Mouse (Mus musculus): ENCODE results near the gene Olfr1298. TPM values are rescaled to one million over a fixed set of nuclear protein-coding genes. Genes with fewer than 3 reads are reported as not detected.

The Olfr1298 gene
- polyA plus RNA-seq (2015; fragmentation: Nextera tagmentation; extraction: Ambion mirVana), result not detected in 2 replicates

- Histone ChIP-seq H3K27me3 (no peaks in the 10 kb centered on the region), H3K36me3 (no peaks in the 10 kb centered on the region), H3K4me3 (no peak within 1 kb of the TSS), H3K27ac (no peak within 1 kb of the TSS), H3K4me1 (replicated peaks) (no peaks in the 10 kb centered on the region), H3K4me2 (no peak within 1 kb of the TSS), H3K9ac (no peak within 1 kb of the TSS), H3K9me3 (no peaks in the 10 kb centered on the region)
- WGBS, result 89% methylated on average over 1 of the region's 1 CpGs
- ATAC-seq (ENCODE audit: low FRiP score), result no peak
These were observed at the start of gene Olfr1298 for GRCm38 (mm10) chr2:111649101-111649500. Gene Olfr1298 (minus strand): TSS chr2:111649201.

- 77% methylated on average over 4 of the region's 4 CpGs for WGBS
- ATAC-seq (ENCODE audit: low FRiP score), result no peak
- no peak within 1 kb of the TSS for H3K4me2 ChIP-seq
- no peak within 1 kb of the TSS for H3K9ac ChIP-seq
- H3K9me3 ChIP-seq, result no peaks in the 10 kb centered on the region
- no peaks in the 10 kb centered on the region for H3K4me1 ChIP-seq (replicated peaks)
- no peaks in the 10 kb centered on the region for H3K27me3 ChIP-seq
- no peaks in the 10 kb centered on the region for H3K36me3 ChIP-seq
- H3K4me3 ChIP-seq, result no peak within 1 kb of the TSS
- H3K27ac ChIP-seq, result no peak within 1 kb of the TSS
These were observed 12.1 kb upstream of the Olfr1298 start, which contains the start of gene Olfr1299 for GRCm38 (mm10) chr2:111661119-111661518. Gene Olfr1299 (plus strand): TSS chr2:111661419.

- H3K27me3 ChIP-seq, result no peaks in the 10 kb centered on the region
- no peaks in the 10 kb centered on the region for H3K9me3 ChIP-seq
- no peak within 1 kb of the TSS for H3K27ac ChIP-seq
- 75% methylated on average over 1 of the region's 1 CpGs for WGBS
- H3K9ac ChIP-seq, result no peak within 1 kb of the TSS
- no peak within 1 kb of the TSS for H3K4me3 ChIP-seq
- no peaks in the 10 kb centered on the region for H3K4me1 ChIP-seq (replicated peaks)
- no peak for ATAC-seq (ENCODE audit: low FRiP score)
- no peak within 1 kb of the TSS for H3K4me2 ChIP-seq
- no peaks in the 10 kb centered on the region for H3K36me3 ChIP-seq
These were observed 22.6 kb downstream of the Olfr1298 start, which contains the start of gene Olfr1297 for GRCm38 (mm10) chr2:111626397-111626796. Gene Olfr1297 (minus strand): TSS chr2:111626497.

Other genes starting within 250 kb of the Olfr1298 start
- gene Olfr1286, start 226.1 kb downstream of the Olfr1298 start, polyA plus RNA-seq (2015; fragmentation: Nextera tagmentation; extraction: Ambion mirVana), result not detected in 2 replicates
- gene Olfr1287, start 200.1 kb downstream of the Olfr1298 start, polyA plus RNA-seq (2015; fragmentation: Nextera tagmentation; extraction: Ambion mirVana), result not detected in 2 replicates
- gene Olfr1288, start 175.1 kb downstream of the Olfr1298 start, polyA plus RNA-seq (2015; fragmentation: Nextera tagmentation; extraction: Ambion mirVana), result not detected in 2 replicates
- not detected in 2 replicates for gene Olfr1289, start 168.4 kb downstream of the Olfr1298 start, polyA plus RNA-seq (2015; fragmentation: Nextera tagmentation; extraction: Ambion mirVana)
- gene Olfr1290, start 155.4 kb downstream of the Olfr1298 start, polyA plus RNA-seq (2015; fragmentation: Nextera tagmentation; extraction: Ambion mirVana), result not detected in 2 replicates
- not detected in 2 replicates for gene Olfr1291-ps1, start 152.0 kb downstream of the Olfr1298 start, polyA plus RNA-seq (2015; fragmentation: Nextera tagmentation; extraction: Ambion mirVana)
- gene Olfr1293-ps, start 124.0 kb downstream of the Olfr1298 start, polyA plus RNA-seq (2015; fragmentation: Nextera tagmentation; extraction: Ambion mirVana), result not detected in 2 replicates
- not detected in 2 replicates for gene Olfr1294, start 108.9 kb downstream of the Olfr1298 start, polyA plus RNA-seq (2015; fragmentation: Nextera tagmentation; extraction: Ambion mirVana)
- gene Olfr1295, start 79.5 kb downstream of the Olfr1298 start, polyA plus RNA-seq (2015; fragmentation: Nextera tagmentation; extraction: Ambion mirVana), result not detected in 2 replicates
- gene Olfr1297, start 22.7 kb downstream of the Olfr1298 start, polyA plus RNA-seq (2015; fragmentation: Nextera tagmentation; extraction: Ambion mirVana), result not detected in 2 replicates
- gene Olfr1299, start 12.2 kb upstream of the Olfr1298 start, polyA plus RNA-seq (2015; fragmentation: Nextera tagmentation; extraction: Ambion mirVana), result not detected in 2 replicates
- not detected in 2 replicates for gene Olfr1301, start 101.8 kb upstream of the Olfr1298 start, polyA plus RNA-seq (2015; fragmentation: Nextera tagmentation; extraction: Ambion mirVana)
- gene Olfr1302, start 128.2 kb upstream of the Olfr1298 start, polyA plus RNA-seq (2015; fragmentation: Nextera tagmentation; extraction: Ambion mirVana), result not detected in 2 replicates
- not detected in 2 replicates for gene Olfr1303, start 171.1 kb upstream of the Olfr1298 start, polyA plus RNA-seq (2015; fragmentation: Nextera tagmentation; extraction: Ambion mirVana)
- not detected in 2 replicates for gene Olfr1305, start 227.9 kb upstream of the Olfr1298 start, polyA plus RNA-seq (2015; fragmentation: Nextera tagmentation; extraction: Ambion mirVana)

Data from hindbrain, embryonic 13.5 days (tissue).